In the genomic region with DNA sequence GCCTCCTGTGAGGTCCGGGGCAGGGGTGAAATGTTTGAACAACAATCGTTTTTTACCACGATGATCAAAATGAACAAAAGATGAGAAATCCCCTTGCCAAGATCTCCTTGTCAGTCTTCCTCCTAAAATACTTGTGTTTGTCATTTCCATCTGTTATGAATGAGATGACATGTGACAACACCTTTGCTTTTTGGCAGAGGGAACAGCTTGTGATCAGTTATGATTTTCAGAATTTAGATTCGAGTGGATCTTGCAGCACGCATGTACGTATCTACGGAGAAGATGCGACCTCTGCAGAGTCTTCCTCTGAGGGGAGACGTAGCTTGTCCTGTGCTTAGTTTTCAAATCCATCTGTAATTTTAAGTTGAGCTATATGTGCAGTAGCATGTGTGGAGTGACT, we compare ENCODE assay signal across 19 mouse cellular contexts.
DNase-seq lines count a peak whose midpoint lies in the region; ATAC-seq and TF ChIP-seq lines count a peak whose summit lies in the region.
"Had no signal": no experiment of that assay in that cellular context is flagged by ENCODE, and none has a peak within 500 bp of the region (broad histone marks: within the 10 kb centered on the region; RNA-seq: fewer than 3 reads in every experiment).

No protein-coding gene starts in this region.

- peak overlapping the region; percentile 40; the same call in 1 of the 2 replicates for H3K27ac ChIP-seq in layer of hippocampus, adult 2 months
- peak overlapping the region; percentile 42; the same call in 1 of the 2 replicates for H3K27ac ChIP-seq in forebrain, postnatal 0 days (ENCODE audit: low read depth, low read length)
- H3K27ac ChIP-seq: embryonic facial prominence, embryonic 10.5 days; heart, adult 2 months; heart, embryonic 15.5 days; hindbrain, postnatal 0 days had no signal

- no peak for TF ChIP-seq CTCF in layer of hippocampus, adult 2 months (conservative IDR thresholded peaks at IDR 0.05)
- TF ChIP-seq CTCF in brain, embryonic 14.5 days (IDR thresholded peaks at IDR 0.05; ENCODE audit: borderline replicate concordance, extremely low read depth, insufficient read depth, insufficient read length) = no peak
- TF ChIP-seq CTCF in forebrain, postnatal 0 days (IDR thresholded peaks at IDR 0.05; ENCODE audit: low read depth) = no peak

- peaks cover 98% of the 10 kb centered on the region for H3K4me1 ChIP-seq in megakaryocyte, embryonic 14.5 days
- 0 out of 2 replicates have a peak, but pooled peaks cover 4% of the 10 kb centered on the region for H3K4me1 ChIP-seq in forebrain, postnatal 0 days (ENCODE audit: insufficient read depth)
- H3K4me1 ChIP-seq: heart, embryonic 15.5 days had no signal

- DNase-seq in layer of hippocampus, adult 2 months (ENCODE audit: low spot score in 2 of 2) = peak in 1 of 2 experiments; percentile 37
- DNase-seq in layer of hippocampus, postnatal 10 days (ENCODE audit: low spot score in 2 of 2) = no peak
- peak; percentile 69 for DNase-seq in brain, embryonic 14.5 days (ENCODE audit: low read depth)
- no peak for DNase-seq in forebrain, postnatal 0 days
- DNase-seq in adrenal gland, adult 18-20 months (ENCODE audit: low spot score in 2 of 2) = no peak
- DNase-seq: adrenal gland, adult 8-10 months; adrenal gland, postnatal 36 days; cerebellum, adult 11-12 months; cerebellum, adult 9-11 months; gastrocnemius, postnatal 14 days; heart, postnatal 14 days had no signal

- ATAC-seq in megakaryocyte, adult 5-6 weeks (ENCODE audit: poor library complexity, severe bottlenecking) = no peak
- peak; percentile 53 for ATAC-seq in forebrain, postnatal 0 days

- WGBS in forebrain, postnatal 0 days = 61% methylated on average over 9 of the region's 9 CpGs

- no peak overlapping the region for H3K4me2 ChIP-seq in forebrain, postnatal 0 days (ENCODE audit: low read depth)
- H3K4me2 ChIP-seq: heart, embryonic 11.5 days; heart, embryonic 15.5 days; hindbrain, embryonic 13.5 days had no signal

- H3K9ac ChIP-seq in forebrain, postnatal 0 days = no peak overlapping the region
- H3K9ac ChIP-seq: heart, embryonic 15.5 days; hindbrain, embryonic 13.5 days had no signal

- TF ChIP-seq POLR2A in brain, embryonic 14.5 days (IDR thresholded peaks at IDR 0.05; ENCODE audit: borderline replicate concordance, extremely low read depth, insufficient read depth, insufficient read length, poor library complexity, severe bottlenecking) = no peak

- peaks cover 91% of the 10 kb centered on the region for H3K36me3 ChIP-seq in megakaryocyte, embryonic 14.5 days (replicated peaks; ENCODE audit: low read length)
- peaks cover 5% of the 10 kb centered on the region; the same call in 1 of the 2 replicates for H3K36me3 ChIP-seq in forebrain, postnatal 0 days (ENCODE audit: insufficient read depth)
- H3K36me3 ChIP-seq: heart, embryonic 15.5 days had no signal

- H3K4me3 ChIP-seq in layer of hippocampus, adult 2 months = no peak overlapping the region
- peak overlapping the region; percentile 44 for H3K4me3 ChIP-seq in megakaryocyte, embryonic 14.5 days (replicated peaks)
- no peak overlapping the region for H3K4me3 ChIP-seq in forebrain, postnatal 0 days (ENCODE audit: low read depth, low read length)
- H3K4me3 ChIP-seq: embryonic facial prominence, embryonic 10.5 days; heart, adult 2 months; heart, embryonic 15.5 days; hindbrain, embryonic 13.5 days had no signal

- H3K27me3 ChIP-seq in megakaryocyte, embryonic 14.5 days (replicated peaks) = no peaks in the 10 kb centered on the region
- H3K27me3 ChIP-seq in forebrain, postnatal 0 days (ENCODE audit: insufficient read depth, low read length) = no peaks in the 10 kb centered on the region
- H3K27me3 ChIP-seq: heart, embryonic 15.5 days; hindbrain, embryonic 13.5 days had no signal

- no peaks in the 10 kb centered on the region for H3K9me3 ChIP-seq in megakaryocyte, embryonic 14.5 days
- H3K9me3 ChIP-seq in forebrain, postnatal 0 days (ENCODE audit: low read length) = no peaks in the 10 kb centered on the region
- H3K9me3 ChIP-seq: embryonic facial prominence, embryonic 10.5 days; heart, embryonic 15.5 days; hindbrain, embryonic 13.5 days had no signal
